Mouse (Mus musculus): ENCODE results near the gene Atoh8. TPM values are rescaled to one million over a fixed set of nuclear protein-coding genes. Genes with fewer than 3 reads are reported as not detected.

Gene Atoh8
- polyA plus RNA-seq, 1 experiment from 2014 or later = 7.3 TPM

- Histone ChIP-seq H3K4me3 (no peak overlapping the region), H3K36me3 (no peaks in the 10 kb centered on the region), H3K4me1 (no peaks in the 10 kb centered on the region), H3K9me3 (no peaks in the 10 kb centered on the region), H3K9ac (no peak overlapping the region), H3K4me2 (replicated peaks) (no peak overlapping the region), H3K27ac (no peak overlapping the region), H3K27me3 (replicated peaks) (0 out of 2 replicates have a peak, but pooled peaks cover 7% of the 10 kb centered on the region)
- ATAC-seq (ENCODE audit: low FRiP score, low read depth) = no peak
- 88% methylated on average over 12 of the region's 12 CpGs for WGBS
Measured at GRCm38 (mm10) chr6:72179562-72180502, 55.5 kb downstream of the Atoh8 start.

- H3K9ac ChIP-seq = no peak overlapping the region
- no peak overlapping the region for H3K4me3 ChIP-seq
- H3K4me2 ChIP-seq (replicated peaks) = no peak overlapping the region
- H3K27ac ChIP-seq = no peak overlapping the region
- H3K4me1 ChIP-seq = no peaks in the 10 kb centered on the region
- ATAC-seq (ENCODE audit: low FRiP score, low read depth) = no peak
- H3K27me3 ChIP-seq (replicated peaks) = no peaks in the 10 kb centered on the region
- no peaks in the 10 kb centered on the region for H3K9me3 ChIP-seq
- whole genome bisulfite sequencing = 91% methylated on average over 3 of the region's 3 CpGs
- H3K36me3 ChIP-seq = no peaks in the 10 kb centered on the region
Measured at GRCm38 (mm10) chr6:72179006-72179405, 56.4 kb downstream of the Atoh8 start.

- H3K27ac ChIP-seq = no peak overlapping the region
- H3K4me1 ChIP-seq = no peaks in the 10 kb centered on the region
- H3K9me3 ChIP-seq = no peaks in the 10 kb centered on the region
- WGBS = 76% methylated on average over 3 of the region's 3 CpGs
- no peaks in the 10 kb centered on the region for H3K27me3 ChIP-seq (replicated peaks)
- no peak overlapping the region for H3K4me3 ChIP-seq
- ATAC-seq (ENCODE audit: low FRiP score, low read depth) = no peak
- no peaks in the 10 kb centered on the region for H3K36me3 ChIP-seq
- no peak overlapping the region for H3K4me2 ChIP-seq (replicated peaks)
- no peak overlapping the region for H3K9ac ChIP-seq
Measured at GRCm38 (mm10) chr6:72177417-72177816, 58.0 kb downstream of the Atoh8 start.

GRCm38 (mm10) chr6:72176004-72176403 is 59.4 kb downstream of the Atoh8 start:
- no peaks in the 10 kb centered on the region for H3K9me3 ChIP-seq
- no peak for ATAC-seq (ENCODE audit: low FRiP score, low read depth)
- no peak overlapping the region for H3K4me3 ChIP-seq
- H3K27ac ChIP-seq = no peak overlapping the region
- no peaks in the 10 kb centered on the region for H3K36me3 ChIP-seq
- H3K9ac ChIP-seq = no peak overlapping the region
- 72% methylated on average over 5 of the region's 5 CpGs for WGBS
- H3K27me3 ChIP-seq (replicated peaks) = no peaks in the 10 kb centered on the region
- H3K4me1 ChIP-seq = no peaks in the 10 kb centered on the region
- no peak overlapping the region for H3K4me2 ChIP-seq (replicated peaks)

- H3K4me1 ChIP-seq = no peaks in the 10 kb centered on the region
- ATAC-seq (ENCODE audit: low FRiP score, low read depth) = no peak
- H3K27me3 ChIP-seq (replicated peaks) = no peaks in the 10 kb centered on the region
- H3K9ac ChIP-seq = no peak overlapping the region
- no peaks in the 10 kb centered on the region for H3K36me3 ChIP-seq
- H3K4me3 ChIP-seq = no peak overlapping the region
- H3K9me3 ChIP-seq = no peaks in the 10 kb centered on the region
- WGBS = 54% methylated on average over 3 of the region's 3 CpGs
- no peak overlapping the region for H3K27ac ChIP-seq
- H3K4me2 ChIP-seq (replicated peaks) = no peak overlapping the region
Measured at GRCm38 (mm10) chr6:72175419-72175818, 60.0 kb downstream of the Atoh8 start.

GRCm38 (mm10) chr6:72173350-72173749 is 62.0 kb downstream of the Atoh8 start:
- Histone ChIP-seq H3K4me2 (replicated peaks) (no peak overlapping the region), H3K4me1 (no peaks in the 10 kb centered on the region), H3K27ac (no peak overlapping the region), H3K9ac (no peak overlapping the region), H3K27me3 (replicated peaks) (no peaks in the 10 kb centered on the region), H3K36me3 (no peaks in the 10 kb centered on the region), H3K9me3 (no peaks in the 10 kb centered on the region), H3K4me3 (no peak overlapping the region)
- ATAC-seq (ENCODE audit: low FRiP score, low read depth) = no peak
- WGBS = 89% methylated on average over 1 of the region's 1 CpGs

- H3K4me3 ChIP-seq = no peak overlapping the region
- no peaks in the 10 kb centered on the region for H3K27me3 ChIP-seq (replicated peaks)
- no peaks in the 10 kb centered on the region for H3K9me3 ChIP-seq
- H3K36me3 ChIP-seq = no peaks in the 10 kb centered on the region
- no peak overlapping the region for H3K9ac ChIP-seq
- H3K4me1 ChIP-seq = no peaks in the 10 kb centered on the region
- no peak overlapping the region for H3K27ac ChIP-seq
- 85% methylated on average over 3 of the region's 3 CpGs for WGBS
- ATAC-seq (ENCODE audit: low FRiP score, low read depth) = no peak
- no peak overlapping the region for H3K4me2 ChIP-seq (replicated peaks)
Measured at GRCm38 (mm10) chr6:72171391-72171790, 64.0 kb downstream of the Atoh8 start.

GRCm38 (mm10) chr6:72165907-72166306 is 69.5 kb downstream of the Atoh8 start:
- no peak overlapping the region for H3K9ac ChIP-seq
- ATAC-seq (ENCODE audit: low FRiP score, low read depth) = no peak
- H3K9me3 ChIP-seq = no peaks in the 10 kb centered on the region
- no peaks in the 10 kb centered on the region for H3K27me3 ChIP-seq (replicated peaks)
- no peak overlapping the region for H3K27ac ChIP-seq
- no peaks in the 10 kb centered on the region for H3K4me1 ChIP-seq
- H3K4me3 ChIP-seq = no peak overlapping the region
- H3K4me2 ChIP-seq (replicated peaks) = no peak overlapping the region
- H3K36me3 ChIP-seq = no peaks in the 10 kb centered on the region
- WGBS = 38% methylated on average over 2 of the region's 2 CpGs

GRCm38 (mm10) chr6:72164321-72165275 is 70.8 kb downstream of the Atoh8 start:
- Histone ChIP-seq H3K27me3 (replicated peaks) (no peaks in the 10 kb centered on the region), H3K9me3 (no peaks in the 10 kb centered on the region), H3K4me3 (no peak overlapping the region), H3K4me1 (no peaks in the 10 kb centered on the region), H3K4me2 (replicated peaks) (no peak overlapping the region), H3K9ac (no peak overlapping the region), H3K27ac (no peak overlapping the region), H3K36me3 (no peaks in the 10 kb centered on the region)
- 22% methylated on average over 20 of the region's 20 CpGs for WGBS
- peak; percentile 81 for ATAC-seq (ENCODE audit: low FRiP score, low read depth)

GRCm38 (mm10) chr6:72162155-72162890 is 73.1 kb downstream of the Atoh8 start:
- Histone ChIP-seq H3K27me3 (replicated peaks) (no peaks in the 10 kb centered on the region), H3K9ac (no peak overlapping the region), H3K4me2 (replicated peaks) (no peak overlapping the region), H3K4me1 (no peaks in the 10 kb centered on the region), H3K4me3 (no peak overlapping the region), H3K36me3 (no peaks in the 10 kb centered on the region), H3K27ac (no peak overlapping the region), H3K9me3 (no peaks in the 10 kb centered on the region)
- WGBS = 53% methylated on average over 19 of the region's 19 CpGs
- no peak for ATAC-seq (ENCODE audit: low FRiP score, low read depth)

- no peak overlapping the region for H3K9ac ChIP-seq
- no peaks in the 10 kb centered on the region for H3K27me3 ChIP-seq (replicated peaks)
- no peaks in the 10 kb centered on the region for H3K4me1 ChIP-seq
- WGBS = 80% methylated on average over 5 of the region's 5 CpGs
- H3K9me3 ChIP-seq = no peaks in the 10 kb centered on the region
- no peak overlapping the region for H3K4me3 ChIP-seq
- H3K4me2 ChIP-seq (replicated peaks) = no peak overlapping the region
- no peaks in the 10 kb centered on the region for H3K36me3 ChIP-seq
- no peak overlapping the region for H3K27ac ChIP-seq
- ATAC-seq (ENCODE audit: low FRiP score, low read depth) = no peak
Measured at GRCm38 (mm10) chr6:72161751-72162150, 73.6 kb downstream of the Atoh8 start.

GRCm38 (mm10) chr6:72160991-72161390 is 74.4 kb downstream of the Atoh8 start:
- Histone ChIP-seq H3K27ac (no peak overlapping the region), H3K36me3 (no peaks in the 10 kb centered on the region), H3K9me3 (no peaks in the 10 kb centered on the region), H3K27me3 (replicated peaks) (no peaks in the 10 kb centered on the region), H3K9ac (no peak overlapping the region), H3K4me1 (no peaks in the 10 kb centered on the region), H3K4me2 (replicated peaks) (no peak overlapping the region), H3K4me3 (no peak overlapping the region)
- no peak for ATAC-seq (ENCODE audit: low FRiP score, low read depth)
- WGBS = 85% methylated on average over 3 of the region's 3 CpGs
